Mouse (Mus musculus): ENCODE measurements around the gene Sgip1. TPM values are rescaled to one million over a fixed set of nuclear protein-coding genes. Genes with fewer than 3 reads are reported as not detected.

Sgip1 gene
- total RNA-seq (2014; fragmentation: Nextera tagmentation) = not detected in 2 replicates
- total RNA-seq (2017) = 0.19 and 0.23 TPM in 2 replicates

DNA sequence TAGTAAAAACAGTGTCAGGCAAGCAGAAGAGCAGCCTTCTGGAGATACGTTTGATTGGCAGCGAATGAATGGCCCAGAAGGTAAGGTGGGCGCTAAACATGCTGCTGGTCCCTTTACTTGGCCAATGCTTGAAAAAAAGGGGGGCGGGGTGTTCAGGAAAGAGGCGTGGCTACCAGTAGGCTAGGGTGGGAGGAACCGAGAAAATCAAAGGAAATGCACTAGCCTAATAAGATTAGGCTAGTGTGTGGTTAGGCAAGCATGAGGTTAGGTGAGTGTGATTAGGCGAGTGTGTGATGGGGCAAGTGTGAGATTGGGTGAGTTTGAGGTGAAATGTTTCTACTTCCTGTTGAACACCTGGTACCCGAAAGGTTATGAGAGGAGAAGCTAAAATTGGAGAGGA is at the start of gene Sgip1:
TSS of gene Sgip1 (plus strand) at position 11 of the 400 bp plus-strand sequence.
- ATAC-seq (replicated peaks; ENCODE audit: low FRiP score, low TSS enrichment, poor library complexity, severe bottlenecking) = no peak

GRCm38 (mm10) chr4:102691402-102691801 is 49.7 kb upstream of the Sgip1 start:
- ATAC-seq (replicated peaks; ENCODE audit: low FRiP score, low TSS enrichment, poor library complexity, severe bottlenecking) = no peak

- no peak for ATAC-seq (replicated peaks; ENCODE audit: low FRiP score, low TSS enrichment, poor library complexity, severe bottlenecking)
Measured at GRCm38 (mm10) chr4:102697966-102698365, 43.1 kb upstream of the Sgip1 start.

DNA sequence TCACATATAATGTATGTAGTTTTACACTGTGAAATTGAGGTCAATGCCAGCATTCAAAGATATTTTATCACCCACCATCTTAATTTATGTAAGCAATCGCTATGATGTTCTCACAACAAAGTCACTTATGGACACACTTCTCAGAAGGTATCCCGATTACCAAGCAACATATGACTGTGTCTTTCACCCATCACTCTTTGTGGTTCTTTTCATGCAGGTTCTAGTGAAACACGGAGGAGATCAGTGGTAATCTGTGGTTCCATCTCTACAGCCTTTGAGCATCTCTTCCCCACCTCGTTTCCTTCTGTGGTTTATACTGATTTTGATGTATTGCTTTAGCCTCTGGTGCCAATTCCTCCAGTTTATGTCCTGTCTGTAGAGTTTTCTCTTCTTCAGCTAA is 29.4 kb upstream of the Sgip1 start:
- no peak for ATAC-seq (replicated peaks; ENCODE audit: low FRiP score, low TSS enrichment, poor library complexity, severe bottlenecking)

- ATAC-seq (replicated peaks; ENCODE audit: low FRiP score, low TSS enrichment, poor library complexity, severe bottlenecking) = no peak
Measured at GRCm38 (mm10) chr4:102715532-102715931, 25.6 kb upstream of the Sgip1 start.

DNA sequence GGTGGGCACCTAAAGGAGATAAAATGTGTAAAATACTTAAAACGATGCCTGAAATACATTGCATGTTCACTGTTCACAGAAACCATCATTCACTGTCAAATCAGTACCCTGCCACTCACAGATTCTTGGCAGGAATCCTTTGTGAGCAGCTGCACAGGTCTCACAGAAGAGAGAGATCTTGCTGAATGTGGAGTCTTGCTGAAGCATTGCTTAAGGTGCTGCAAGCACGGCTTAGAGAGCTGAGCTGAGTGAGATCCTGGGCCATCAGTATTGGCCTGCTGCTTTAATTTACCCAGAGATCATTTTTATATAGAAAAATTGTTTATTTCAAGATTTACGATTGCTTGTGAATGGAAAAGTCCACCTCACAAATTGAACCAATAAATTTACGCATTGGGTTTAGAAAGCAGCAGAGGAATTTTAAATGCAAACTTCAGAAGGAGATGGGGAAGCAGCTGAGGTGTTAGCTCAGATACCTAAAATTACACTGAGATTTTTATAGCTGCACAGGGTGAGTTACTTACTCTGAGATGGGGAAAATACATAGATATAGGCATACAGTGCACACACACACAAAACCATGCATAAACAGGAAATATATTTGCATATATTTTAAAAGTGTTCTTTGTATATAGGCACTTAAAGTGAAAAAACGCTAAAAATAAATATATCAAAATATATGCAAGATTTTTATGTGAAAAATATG is 23.8 kb upstream of the Sgip1 start:
- ATAC-seq (replicated peaks; ENCODE audit: low FRiP score, low TSS enrichment, poor library complexity, severe bottlenecking) = no peak

- ATAC-seq (replicated peaks; ENCODE audit: low FRiP score, low TSS enrichment, poor library complexity, severe bottlenecking) = no peak
Measured at GRCm38 (mm10) chr4:102719535-102719934, 21.6 kb upstream of the Sgip1 start.

DNA sequence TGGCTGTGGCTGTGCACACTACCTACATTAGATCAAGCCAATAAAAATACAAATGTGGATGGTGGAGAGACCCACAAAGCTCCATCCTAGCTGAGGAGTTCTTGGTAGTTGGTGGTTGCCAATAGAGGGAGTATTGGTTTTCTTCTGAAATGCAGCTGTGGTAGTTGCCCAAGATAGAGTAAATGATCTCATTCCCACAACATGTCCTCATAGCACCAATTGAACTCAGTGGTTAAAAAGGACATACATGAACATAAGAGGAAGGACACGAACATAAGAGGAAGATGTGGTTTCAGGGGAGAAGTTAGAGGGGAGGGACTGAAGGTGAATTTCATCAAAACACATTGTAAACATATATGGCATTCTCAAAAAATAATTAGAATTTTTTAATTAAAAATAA is 21.1 kb upstream of the Sgip1 start:
- 0 out of 2 replicates have a peak, but pooled peaks have one; percentile 30 for ATAC-seq (replicated peaks; ENCODE audit: low FRiP score, low TSS enrichment, poor library complexity, severe bottlenecking)

DNA sequence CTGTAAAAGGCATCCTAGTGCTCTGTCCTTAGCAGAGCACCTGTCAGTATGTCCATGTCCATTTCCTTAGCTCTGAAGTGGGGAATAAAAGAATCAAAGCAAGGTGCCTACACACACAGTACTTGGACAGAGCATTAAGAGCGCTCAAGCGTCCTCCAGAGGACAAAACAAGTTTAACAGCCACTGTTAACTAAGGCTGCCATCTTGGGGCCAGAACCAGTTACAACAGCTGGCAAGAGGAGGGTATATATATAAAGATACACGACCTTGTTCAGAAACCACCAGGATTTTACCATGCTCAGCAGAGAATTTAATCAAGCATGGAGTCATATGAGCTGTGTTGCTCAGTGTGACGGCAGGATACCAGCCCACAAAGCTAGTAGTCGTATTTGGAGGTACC is 16.7 kb upstream of the Sgip1 start:
- ATAC-seq (replicated peaks; ENCODE audit: low FRiP score, low TSS enrichment, poor library complexity, severe bottlenecking) = no peak

GRCm38 (mm10) chr4:102730976-102731375 is 10.1 kb upstream of the Sgip1 start:
- no peak for ATAC-seq (replicated peaks; ENCODE audit: low FRiP score, low TSS enrichment, poor library complexity, severe bottlenecking)

DNA sequence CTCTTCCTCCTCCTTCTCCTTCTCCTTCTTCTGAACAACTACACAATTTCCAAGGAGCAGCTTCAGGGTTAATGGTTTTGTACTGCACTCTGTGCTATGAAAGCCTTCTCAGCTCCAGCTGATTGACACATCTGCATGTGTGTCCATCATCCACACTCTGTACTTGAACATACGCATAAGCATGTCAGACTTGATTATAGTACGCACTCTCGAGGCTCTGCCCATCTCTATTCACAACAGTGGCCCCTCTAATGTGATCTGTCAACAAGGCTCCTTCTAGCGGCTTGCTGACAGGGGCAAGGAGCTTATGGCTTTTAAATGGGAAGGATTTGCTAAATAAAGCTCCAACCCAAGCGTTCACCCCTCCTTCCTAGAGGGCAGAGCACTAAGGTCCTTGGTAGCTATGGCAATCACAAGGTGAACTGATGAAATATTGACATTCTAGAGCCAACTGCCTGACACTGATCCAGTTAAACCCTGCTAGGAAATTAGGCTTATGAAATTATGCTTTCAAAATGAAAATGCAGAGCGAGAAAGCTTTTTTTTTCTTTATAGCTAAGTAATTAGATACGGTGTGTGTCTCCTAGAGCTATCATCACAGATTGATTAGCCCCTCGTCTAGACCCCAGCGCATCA is 7.0 kb upstream of the Sgip1 start:
- ATAC-seq (replicated peaks; ENCODE audit: low FRiP score, low TSS enrichment, poor library complexity, severe bottlenecking) = no peak

- no peak for ATAC-seq (replicated peaks; ENCODE audit: low FRiP score, low TSS enrichment, poor library complexity, severe bottlenecking)
Measured at GRCm38 (mm10) chr4:102753334-102754090, 12.4 kb downstream of the Sgip1 start.

DNA sequence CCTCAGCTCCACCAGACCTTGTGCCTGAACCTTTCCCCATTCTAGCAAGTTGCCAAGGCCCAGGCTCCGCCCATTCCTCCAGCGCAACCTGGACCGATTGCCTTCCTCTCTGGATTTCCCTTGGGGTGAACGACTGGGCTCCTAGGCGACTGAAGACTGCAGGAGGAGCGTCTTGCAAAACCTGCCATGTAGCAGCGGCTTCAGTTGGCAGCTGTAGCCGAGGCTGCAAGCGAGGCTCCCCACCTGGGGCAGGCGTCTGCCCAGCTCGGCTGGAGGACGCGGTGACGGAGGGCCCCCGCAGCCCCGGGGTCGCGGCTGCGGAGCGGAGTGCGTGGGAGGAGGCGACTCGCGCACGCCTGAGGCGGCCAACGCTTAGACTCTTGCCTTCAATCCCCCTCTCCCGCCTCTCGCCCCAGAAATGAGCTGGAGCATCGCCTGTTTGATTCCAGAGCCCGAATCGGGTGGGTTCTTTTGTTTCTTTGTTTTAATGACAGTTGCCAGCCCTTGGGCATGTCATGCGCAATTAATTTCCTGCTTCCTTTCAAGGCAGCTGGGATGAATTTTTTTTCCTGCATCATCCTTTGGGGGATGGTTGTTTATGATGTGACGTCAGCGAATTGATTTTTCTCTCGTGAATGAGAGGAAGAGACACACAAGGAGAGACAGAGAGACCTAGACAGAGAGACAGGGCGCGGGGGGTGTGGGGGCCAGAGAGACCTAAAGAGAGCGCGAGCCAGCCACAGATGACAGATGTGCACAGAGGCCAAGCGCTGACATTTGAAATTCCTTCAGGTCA is 18.2 kb downstream of the Sgip1 start:
- ATAC-seq (replicated peaks; ENCODE audit: low FRiP score, low TSS enrichment, poor library complexity, severe bottlenecking) = no peak

DNA sequence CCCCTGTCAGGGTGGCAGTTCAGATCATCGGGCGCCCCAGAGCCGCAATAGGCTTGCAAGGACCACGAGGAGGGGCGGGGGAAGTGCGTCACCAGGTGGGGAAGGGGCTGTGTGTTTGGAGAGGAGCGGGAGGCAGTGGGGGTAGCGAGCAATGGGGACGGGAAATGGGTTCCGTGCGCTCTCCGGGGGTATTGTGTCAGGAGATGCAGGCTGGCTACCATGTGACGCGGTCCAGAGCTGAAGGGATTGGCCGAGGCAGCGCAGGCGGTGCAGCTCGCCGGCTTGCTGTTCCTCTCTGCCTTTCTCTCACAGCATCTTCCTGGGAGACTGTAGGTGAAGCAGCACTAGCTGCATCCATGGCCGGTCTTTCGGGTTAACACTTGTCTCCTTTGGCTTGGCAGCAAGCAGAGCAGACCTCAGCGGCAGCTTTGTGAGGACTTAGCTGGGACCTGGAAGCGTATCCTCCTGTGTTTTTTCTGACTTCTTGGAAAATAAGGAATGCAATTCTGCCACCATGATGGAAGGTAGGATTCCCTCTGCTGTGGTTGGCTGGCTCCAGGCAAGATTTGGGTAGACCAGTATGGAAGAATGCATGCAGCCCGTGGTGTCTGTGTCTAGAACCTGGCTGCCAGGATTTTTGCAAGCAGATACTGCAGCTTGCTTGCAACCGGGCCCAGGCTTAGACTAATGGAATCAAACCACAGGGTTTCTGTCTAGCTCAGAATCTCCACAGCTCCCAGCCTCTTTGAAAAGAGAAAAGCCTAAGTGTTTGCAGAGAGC is 19.1 kb downstream of the Sgip1 start:
- peak; percentile 59; the same call in 1 of the 2 replicates for ATAC-seq (replicated peaks; ENCODE audit: low FRiP score, low TSS enrichment, poor library complexity, severe bottlenecking)

- ATAC-seq (replicated peaks; ENCODE audit: low FRiP score, low TSS enrichment, poor library complexity, severe bottlenecking) = no peak
Measured at GRCm38 (mm10) chr4:102762075-102762474, 21.0 kb downstream of the Sgip1 start.

GRCm38 (mm10) chr4:102769070-102769469 is 28.0 kb downstream of the Sgip1 start:
- no peak for ATAC-seq (replicated peaks; ENCODE audit: low FRiP score, low TSS enrichment, poor library complexity, severe bottlenecking)

GRCm38 (mm10) chr4:102769936-102770335 is 28.8 kb downstream of the Sgip1 start:
- ATAC-seq (replicated peaks; ENCODE audit: low FRiP score, low TSS enrichment, poor library complexity, severe bottlenecking) = no peak

- ATAC-seq (replicated peaks; ENCODE audit: low FRiP score, low TSS enrichment, poor library complexity, severe bottlenecking) = no peak
Measured at GRCm38 (mm10) chr4:102771598-102772357, 30.7 kb downstream of the Sgip1 start.

Data from megakaryocyte-erythroid progenitor cell, adult 5-6 weeks (primary cell).